Mouse (Mus musculus): Measurements from ENCODE around the gene Ankrd27.

GRCm38 (mm10) chr7:35681559-35681958, 95.5 kb downstream of the Ankrd27 start:
- peak; percentile 44 for TF ChIP-seq CTCF (IDR thresholded peaks at IDR 0.05; ENCODE audit: low read depth)
- TF ChIP-seq EP300 (IDR thresholded peaks at IDR 0.05; ENCODE audit: low read depth), result no peak

Measured in liver, postnatal 0 days (tissue).